Comparison of ENCODE assay signal across 15 mouse cellular contexts in the genomic region with DNA sequence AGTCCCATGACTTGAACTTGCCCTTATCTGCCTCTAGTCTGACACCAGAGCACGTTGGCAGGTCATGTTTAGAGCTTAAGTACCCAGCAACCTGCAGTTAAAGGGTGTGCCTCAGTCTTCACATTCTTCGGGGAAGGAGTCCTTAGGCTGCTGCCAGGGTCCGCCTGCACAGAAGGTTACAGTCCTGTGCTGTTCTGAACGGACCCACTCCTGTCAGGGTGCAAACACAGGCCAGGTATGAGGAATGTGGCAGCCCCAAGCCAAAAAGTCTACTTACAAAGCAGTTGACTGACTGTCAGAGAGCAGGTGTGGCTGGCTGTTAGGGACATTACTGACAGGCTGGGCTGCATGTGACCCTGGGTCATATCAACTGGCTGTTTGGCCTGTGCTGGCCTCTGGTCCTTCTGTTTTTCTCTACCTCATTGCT. TPM values are rescaled to one million over a fixed set of nuclear protein-coding genes. Genes with fewer than 3 reads are reported as not detected.
A peak's percentile ranks its signal among the peaks of the same experiment; 100 is the strongest.
DNase-seq lines count a peak whose midpoint lies in the region; ATAC-seq and TF ChIP-seq lines count a peak whose summit lies in the region.
"Had no signal": no experiment of that assay in that cellular context is flagged by ENCODE, and none has a peak within 500 bp of the region (broad histone marks: within the 10 kb centered on the region; RNA-seq: fewer than 3 reads in every experiment).

No protein-coding gene starts in this region.

- DNase-seq in midbrain, embryonic 11.5 days (ENCODE audit: low spot score, missing footprints) = peak; percentile 19
- no peak for DNase-seq in heart, postnatal 0 days (ENCODE audit: low spot score)
- DNase-seq in lung, postnatal 0 days (ENCODE audit: low spot score) = peak; percentile 88
- no peak for DNase-seq in thymus, adult 2 months
- no peak for DNase-seq in frontal cortex, postnatal 10 days (ENCODE audit: low spot score in 2 of 2)
- DNase-seq in cerebellum, adult 11-12 months = no peak
- DNase-seq: cerebellum, postnatal 25 days; right cerebral cortex, postnatal 4 days; thymus, postnatal 25 days had no signal

- no peak overlapping the region for H3K4me2 ChIP-seq in midbrain, embryonic 11.5 days
- H3K4me2 ChIP-seq in midbrain, embryonic 15.5 days = no peak overlapping the region
- H3K4me2 ChIP-seq in heart, postnatal 0 days (ENCODE audit: low read depth, low read length) = no peak overlapping the region
- H3K4me2 ChIP-seq in lung, postnatal 0 days (replicated peaks; ENCODE audit: low read depth, low read length) = no peak overlapping the region
- H3K4me2 ChIP-seq: kidney, embryonic 15.5 days; liver, embryonic 12.5 days had no signal

- H3K27ac ChIP-seq in midbrain, embryonic 11.5 days (ENCODE audit: low read depth, low read length) = no peak overlapping the region
- no peak overlapping the region for H3K27ac ChIP-seq in midbrain, embryonic 15.5 days
- H3K27ac ChIP-seq in heart, postnatal 0 days (ENCODE audit: low read depth) = peak overlapping the region; percentile 90
- peak overlapping the region; percentile 57 for H3K27ac ChIP-seq in lung, postnatal 0 days (ENCODE audit: low read length)
- H3K27ac ChIP-seq in thymus, adult 2 months (ENCODE audit: control insufficient read depth, insufficient read depth, low read length) = no peak overlapping the region
- H3K27ac ChIP-seq: hindbrain, postnatal 0 days; kidney, embryonic 15.5 days; liver, embryonic 12.5 days had no signal

- no peaks in the 10 kb centered on the region for H3K27me3 ChIP-seq in midbrain, embryonic 11.5 days (ENCODE audit: control insufficient read depth, insufficient read depth, low read length)
- H3K27me3 ChIP-seq in midbrain, embryonic 15.5 days (replicated peaks) = no peaks in the 10 kb centered on the region
- H3K27me3 ChIP-seq in heart, postnatal 0 days (ENCODE audit: control insufficient read depth, insufficient read depth, low read length) = no peaks in the 10 kb centered on the region
- no peaks in the 10 kb centered on the region for H3K27me3 ChIP-seq in lung, postnatal 0 days (replicated peaks; ENCODE audit: insufficient read depth, low read length)
- no peaks in the 10 kb centered on the region for H3K27me3 ChIP-seq in thymus, adult 2 months (ENCODE audit: control insufficient read depth, insufficient read depth, low read length)
- H3K27me3 ChIP-seq: kidney, embryonic 15.5 days; liver, embryonic 12.5 days had no signal

- no peaks in the 10 kb centered on the region for H3K36me3 ChIP-seq in midbrain, embryonic 11.5 days (ENCODE audit: control insufficient read depth, insufficient read depth, low read length)
- no peaks in the 10 kb centered on the region for H3K36me3 ChIP-seq in midbrain, embryonic 15.5 days (replicated peaks)
- H3K36me3 ChIP-seq in heart, postnatal 0 days (replicated peaks; ENCODE audit: control insufficient read depth, insufficient read depth, low read length) = no peaks in the 10 kb centered on the region
- no peaks in the 10 kb centered on the region for H3K36me3 ChIP-seq in lung, postnatal 0 days (ENCODE audit: insufficient read depth, low read length)
- H3K36me3 ChIP-seq in thymus, adult 2 months (ENCODE audit: control insufficient read depth, insufficient read depth, low read length) = no peaks in the 10 kb centered on the region
- H3K36me3 ChIP-seq: G1E; kidney, embryonic 15.5 days; liver, embryonic 12.5 days had no signal

- 0 out of 2 replicates have a peak, but pooled peaks have one; percentile 23 for TF ChIP-seq EP300 in heart, postnatal 0 days (IDR thresholded peaks at IDR 0.05; ENCODE audit: low read depth)
- peak; percentile 87 for TF ChIP-seq EP300 in lung, postnatal 0 days (IDR thresholded peaks at IDR 0.05)

- WGBS in midbrain, embryonic 11.5 days = 77% methylated on average over 4 of the region's 4 CpGs
- 80% methylated on average over 4 of the region's 4 CpGs for WGBS in midbrain, embryonic 15.5 days
- WGBS in heart, postnatal 0 days = 37% methylated on average over 4 of the region's 4 CpGs
- 33% methylated on average over 4 of the region's 4 CpGs for WGBS in lung, postnatal 0 days
- 84% methylated on average over 4 of the region's 4 CpGs for WGBS in thymus, adult 2 months

- no peak for ATAC-seq in midbrain, embryonic 11.5 days (ENCODE audit: low FRiP score)
- ATAC-seq in midbrain, embryonic 15.5 days (replicated peaks) = no peak
- ATAC-seq in heart, postnatal 0 days (ENCODE audit: insufficient read depth, low read depth) = peak; percentile 56
- ATAC-seq in lung, postnatal 0 days = peak; percentile 90
- ATAC-seq: hindbrain, postnatal 0 days; liver, embryonic 12.5 days had no signal

- H3K9me3 ChIP-seq in midbrain, embryonic 11.5 days (ENCODE audit: control insufficient read depth, low read length) = no peaks in the 10 kb centered on the region
- no peaks in the 10 kb centered on the region for H3K9me3 ChIP-seq in midbrain, embryonic 15.5 days
- H3K9me3 ChIP-seq in heart, postnatal 0 days (replicated peaks; ENCODE audit: control insufficient read depth, low read length) = no peaks in the 10 kb centered on the region
- H3K9me3 ChIP-seq in lung, postnatal 0 days (ENCODE audit: low read length) = no peaks in the 10 kb centered on the region
- H3K9me3 ChIP-seq: G1E; kidney, embryonic 15.5 days; liver, embryonic 12.5 days; megakaryocyte, embryonic 14.5 days had no signal

- TF ChIP-seq CTCF in heart, postnatal 0 days (IDR thresholded peaks at IDR 0.05; ENCODE audit: low read depth) = no peak
- TF ChIP-seq CTCF in lung, postnatal 0 days (IDR thresholded peaks at IDR 0.05) = no peak
- no peak for TF ChIP-seq CTCF in thymus, adult 2 months (IDR thresholded peaks at IDR 0.05; ENCODE audit: borderline replicate concordance, control insufficient read depth, extremely low read depth, insufficient read depth, low read length, poor library complexity)

- no peak overlapping the region for H3K9ac ChIP-seq in midbrain, embryonic 11.5 days (ENCODE audit: low read length)
- no peak overlapping the region for H3K9ac ChIP-seq in midbrain, embryonic 15.5 days
- no peak overlapping the region for H3K9ac ChIP-seq in heart, postnatal 0 days (replicated peaks; ENCODE audit: low read depth, low read length)
- no peak overlapping the region for H3K9ac ChIP-seq in lung, postnatal 0 days (replicated peaks; ENCODE audit: low read depth)
- H3K9ac ChIP-seq: kidney, embryonic 15.5 days; liver, embryonic 12.5 days had no signal

- no peak for TF ChIP-seq POLR2A in thymus, adult 2 months (IDR thresholded peaks at IDR 0.05; ENCODE audit: control insufficient read depth, extremely low read depth, insufficient read depth, low read length, poor library complexity)

- 0 out of 2 replicates have a peak, but pooled peaks cover 2% of the 10 kb centered on the region for H3K4me1 ChIP-seq in midbrain, embryonic 11.5 days (ENCODE audit: control insufficient read depth, insufficient read depth, low read length)
- H3K4me1 ChIP-seq in midbrain, embryonic 15.5 days = no peaks in the 10 kb centered on the region
- H3K4me1 ChIP-seq in heart, postnatal 0 days (ENCODE audit: control insufficient read depth, insufficient read depth) = peaks cover 64% of the 10 kb centered on the region
- H3K4me1 ChIP-seq in lung, postnatal 0 days (ENCODE audit: insufficient read depth, low read depth, low read length) = peaks cover 40% of the 10 kb centered on the region
- H3K4me1 ChIP-seq in thymus, adult 2 months (replicated peaks; ENCODE audit: control insufficient read depth, insufficient read depth, low read length) = no peaks in the 10 kb centered on the region

- H3K4me3 ChIP-seq in midbrain, embryonic 11.5 days (ENCODE audit: low read depth, low read length) = no peak overlapping the region
- no peak overlapping the region for H3K4me3 ChIP-seq in midbrain, embryonic 15.5 days
- no peak overlapping the region for H3K4me3 ChIP-seq in heart, postnatal 0 days (ENCODE audit: low read depth, low read length)
- H3K4me3 ChIP-seq in lung, postnatal 0 days (ENCODE audit: low read depth, low read length) = no peak overlapping the region
- no peak overlapping the region for H3K4me3 ChIP-seq in thymus, adult 2 months (ENCODE audit: control insufficient read depth, insufficient read depth, low read length)
- H3K4me3 ChIP-seq: kidney, embryonic 15.5 days; liver, embryonic 12.5 days; megakaryocyte, embryonic 14.5 days had no signal

RNA-seq across cellular contexts. Expression of gene Atp11a, which starts 18.1 kb away (rescaled TPM):
- 8.9 and 10.0 TPM in 2 replicates for polyA plus RNA-seq in midbrain, embryonic 11.5 days (2014; fragmentation: Nextera tagmentation; extraction: Ambion mirVana)
- polyA plus RNA-seq in midbrain, embryonic 15.5 days (2015; fragmentation: Nextera tagmentation; extraction: Ambion mirVana) = 14.7 and 17.5 TPM in 2 replicates
- 77.4 and 81.7 TPM in 2 replicates for total RNA-seq in heart, postnatal 0 days (2014; rRNA removed; ENCODE audit: low replicate concordance)
- polyA plus RNA-seq in heart, postnatal 0 days (2015; fragmentation: Nextera tagmentation; extraction: Ambion mirVana) = 8.4 and 10.5 TPM in 2 replicates
- 45.4 and 50.6 TPM in 2 replicates for polyA plus RNA-seq in lung, postnatal 0 days (2015; fragmentation: Nextera tagmentation; extraction: Ambion mirVana)
- 60.9 and 64.8 TPM in 2 replicates for polyA plus RNA-seq in thymus, adult 2 months (2012; rRNA removed)
- polyA plus RNA-seq: G1E had no signal

Comparison
In these comparisons a context has a peak if more than half of its experiments do, and no peak if none do; other contexts are left out.
1. ATAC-seq: peak in heart, postnatal 0 days (single experiment) and lung, postnatal 0 days (single experiment); none in midbrain, embryonic 11.5 days (single experiment) and midbrain, embryonic 15.5 days (single experiment).
2. DNase-seq: peak in midbrain, embryonic 11.5 days (single experiment) and lung, postnatal 0 days (single experiment); none in heart, postnatal 0 days (single experiment), thymus, adult 2 months (single experiment), frontal cortex, postnatal 10 days (0 of 2) and cerebellum, adult 11-12 months (single experiment).
3. H3K27ac ChIP-seq: peak in heart, postnatal 0 days (single experiment) and lung, postnatal 0 days (single experiment); none in midbrain, embryonic 11.5 days (single experiment), midbrain, embryonic 15.5 days (single experiment) and thymus, adult 2 months (single experiment).